Comparison of ENCODE assay signal across 21 mouse cellular contexts in the genomic region with DNA sequence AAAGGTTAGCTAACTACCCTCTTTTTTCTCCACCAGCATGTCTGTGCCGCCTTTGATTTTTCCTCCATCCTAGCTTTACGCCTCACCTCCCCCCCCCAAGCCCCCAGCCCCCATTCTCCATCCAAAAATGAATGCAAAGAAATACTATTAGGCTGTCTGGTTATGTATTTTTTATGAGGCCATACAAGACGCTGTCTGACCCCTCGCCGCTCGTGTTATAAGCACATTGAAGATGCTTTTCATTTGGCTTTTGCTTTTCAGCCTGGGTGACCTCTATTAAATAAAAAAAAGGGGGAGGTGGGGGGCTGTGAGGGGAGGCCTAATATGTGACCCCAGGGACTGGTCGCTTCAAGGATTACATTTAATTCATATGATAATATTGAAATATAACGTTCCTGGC. TPM values are rescaled to one million over a fixed set of nuclear protein-coding genes. Genes with fewer than 3 reads are reported as not detected.
DNase-seq lines count a peak whose midpoint lies in the region; ATAC-seq and TF ChIP-seq lines count a peak whose summit lies in the region.
"Had no signal": no experiment of that assay in that cellular context is flagged by ENCODE, and none has a peak within 500 bp of the region (broad histone marks: within the 10 kb centered on the region; RNA-seq: fewer than 3 reads in every experiment).

No protein-coding gene starts in this region.

- H3K27me3 ChIP-seq in hindbrain, embryonic 15.5 days = no peaks in the 10 kb centered on the region
- H3K27me3 ChIP-seq in neural tube, embryonic 13.5 days = peaks cover 14% of the 10 kb centered on the region
- H3K27me3 ChIP-seq: embryonic facial prominence, embryonic 12.5 days; intestine, embryonic 15.5 days had no signal

- no peaks in the 10 kb centered on the region for H3K9me3 ChIP-seq in hindbrain, embryonic 15.5 days
- H3K9me3 ChIP-seq in neural tube, embryonic 13.5 days = no peaks in the 10 kb centered on the region
- H3K9me3 ChIP-seq: embryonic facial prominence, embryonic 12.5 days; heart, embryonic 10.5 days; intestine, embryonic 15.5 days; liver, embryonic 13.5 days; megakaryocyte, embryonic 14.5 days had no signal

- H3K9ac ChIP-seq in hindbrain, embryonic 15.5 days = no peak overlapping the region
- no peak overlapping the region for H3K9ac ChIP-seq in neural tube, embryonic 13.5 days
- H3K9ac ChIP-seq: embryonic facial prominence, embryonic 12.5 days; intestine, embryonic 15.5 days; liver, embryonic 13.5 days had no signal

- TF ChIP-seq CTCF in brain, embryonic 14.5 days (IDR thresholded peaks at IDR 0.05; ENCODE audit: borderline replicate concordance, extremely low read depth, insufficient read depth, insufficient read length) = no peak

- peak overlapping the region; percentile 66 for H3K27ac ChIP-seq in hindbrain, embryonic 15.5 days (replicated peaks)
- H3K27ac ChIP-seq in neural tube, embryonic 13.5 days (replicated peaks) = peak overlapping the region; percentile 84
- H3K27ac ChIP-seq: embryonic facial prominence, embryonic 12.5 days; heart, embryonic 10.5 days; intestine, embryonic 15.5 days; liver, embryonic 13.5 days had no signal

- WGBS in hindbrain, embryonic 15.5 days = 51% methylated on average over 8 of the region's 8 CpGs
- WGBS in neural tube, embryonic 13.5 days = 47% methylated on average over 8 of the region's 8 CpGs

- no peak overlapping the region for H3K4me2 ChIP-seq in hindbrain, embryonic 15.5 days
- no peak overlapping the region for H3K4me2 ChIP-seq in neural tube, embryonic 13.5 days
- H3K4me2 ChIP-seq: embryonic facial prominence, embryonic 12.5 days; intestine, embryonic 15.5 days; liver, embryonic 13.5 days had no signal

- H3K36me3 ChIP-seq in hindbrain, embryonic 15.5 days = no peaks in the 10 kb centered on the region
- no peaks in the 10 kb centered on the region for H3K36me3 ChIP-seq in neural tube, embryonic 13.5 days
- H3K36me3 ChIP-seq: embryonic facial prominence, embryonic 12.5 days; heart, embryonic 10.5 days; intestine, embryonic 15.5 days; liver, embryonic 13.5 days had no signal

- no peak for ATAC-seq in hindbrain, embryonic 15.5 days (ENCODE audit: low FRiP score, low read depth)
- ATAC-seq in neural tube, embryonic 13.5 days (ENCODE audit: low read depth) = no peak
- ATAC-seq: intestine, embryonic 15.5 days had no signal

- TF ChIP-seq POLR2A in brain, embryonic 14.5 days (IDR thresholded peaks at IDR 0.05; ENCODE audit: borderline replicate concordance, extremely low read depth, insufficient read depth, insufficient read length, poor library complexity, severe bottlenecking) = no peak

- no peak overlapping the region for H3K4me3 ChIP-seq in hindbrain, embryonic 15.5 days
- H3K4me3 ChIP-seq in neural tube, embryonic 13.5 days = no peak overlapping the region
- H3K4me3 ChIP-seq: embryonic facial prominence, embryonic 12.5 days; heart, embryonic 10.5 days; intestine, embryonic 15.5 days; liver, embryonic 13.5 days; megakaryocyte, embryonic 14.5 days had no signal

- peaks cover 36% of the 10 kb centered on the region for H3K4me1 ChIP-seq in hindbrain, embryonic 15.5 days (replicated peaks)
- H3K4me1 ChIP-seq in neural tube, embryonic 13.5 days (replicated peaks) = peaks cover 51% of the 10 kb centered on the region
- H3K4me1 ChIP-seq: liver, embryonic 13.5 days had no signal

- DNase-seq in heart, adult 11 months = peak; percentile 54
- DNase-seq in heart, adult 18-20 months = no peak
- peak; percentile 62 for DNase-seq in brain, embryonic 14.5 days (ENCODE audit: low read depth)
- no peak for DNase-seq in kidney, adult 9 months
- no peak for DNase-seq in cerebellum, adult 11 months
- DNase-seq: adrenal gland, postnatal 10 days; cerebellum, postnatal 10 days; heart, postnatal 4 days; kidney, postnatal 36 days; layer of hippocampus, postnatal 36 days; liver, embryonic 13.5 days; lung, adult 2 months; lung, postnatal 14 days; thymus, adult 18-20 months; thymus, postnatal 36 days had no signal

RNA-seq across cellular contexts. Expression of a gene that starts 2.3 kb away (rescaled TPM):
- total RNA-seq in heart, adult 18-20 months (2021) = 1 to 10 TPM; 6.7 to 7.9 TPM
- polyA plus RNA-seq in brain, embryonic 14.5 days (2012; rRNA removed) = 9.7 and 31.3 TPM in 2 replicates
- 23.5 and 36.2 TPM in 2 replicates for polyA plus RNA-seq in hindbrain, embryonic 15.5 days (2015; fragmentation: Nextera tagmentation; extraction: Ambion mirVana)
- polyA plus RNA-seq in neural tube, embryonic 13.5 days (2015; fragmentation: Nextera tagmentation; extraction: Ambion mirVana) = 28.2 and 32.9 TPM in 2 replicates

Comparison
In these comparisons a context has a peak if more than half of its experiments do, and no peak if none do; other contexts are left out.
1. DNase-seq: peak in heart, adult 11 months (single experiment) and brain, embryonic 14.5 days (single experiment); none in heart, adult 18-20 months (0 of 2), kidney, adult 9 months (single experiment) and cerebellum, adult 11 months (single experiment).